Mouse (Mus musculus) E14TG2a.4 (cell line): ENCODE data around the gene Slc16a12.
"Not testable (repeated sequence)": the region's sequence is repeated elsewhere in the genome, so short reads cannot be mapped to it uniquely, and the experiment has no call there.

Experiments
- CTCF ChIP-seq: conservative IDR thresholded peaks from 2 replicates; pipeline ENCODE4 v1.5.1; 2014; ENCODE audit warnings: low read length
- NANOG ChIP-seq: IDR thresholded peaks from 2 replicates; pipeline ENCODE4 v1.6.1; 2014; ENCODE audit warnings: borderline replicate concordance, low read length, mixed read lengths
- POU5F1 ChIP-seq: IDR thresholded peaks from 2 replicates; pipeline ENCODE4 v1.6.1; 2014; ENCODE audit warnings: low read length, borderline replicate concordance

- not testable (repeated sequence) for TF ChIP-seq CTCF, POU5F1, NANOG
These were observed 880 bp upstream of the Slc16a12 start for GRCm38 (mm10) chr19:34747969-34748368.
